Mouse (Mus musculus) T-helper 17 cell (primary cell): ENCODE data around the gene Slco1a5.

Source experiments
- in situ Hi-C, 2 experiments: fragments of 300-600 bp; cut with MboI, MseI; formaldehyde crosslinking; loops; 1 replicate in 1 of 2; 2 replicates in 1 of 2; pipeline ENCODE4 v1.15.1; 2025; ENCODE audit warnings: high pct_unique_total_duplicates in 2 of 2

Gene Slco1a5

DNA sequence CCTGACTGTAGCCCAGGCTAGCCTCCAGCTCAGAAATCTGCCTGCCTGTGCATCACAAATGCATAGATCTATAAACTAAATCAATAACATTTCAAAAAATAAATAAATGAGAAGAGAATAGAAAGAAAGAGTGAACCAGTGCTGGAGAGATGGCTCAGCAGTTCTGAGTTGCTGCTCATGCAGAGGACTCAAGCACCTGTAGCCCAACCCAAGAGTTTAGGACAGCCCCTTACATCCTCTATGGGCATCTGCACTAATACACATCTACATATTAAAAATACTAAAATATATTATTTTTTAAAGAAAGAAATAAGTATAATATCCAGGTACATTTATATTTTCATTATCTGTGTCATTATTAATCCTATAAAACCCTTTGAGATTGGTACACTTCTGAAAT lies 17.7 kb downstream of the Slco1a5 start:
- in situ Hi-C loops, result no loop called here

GRCm38 (mm10) chr6:142298098-142298497 lies 24.7 kb downstream of the Slco1a5 start, which contains the start of gene Iapp:
Iapp (plus strand) TSS chr6:142298423.
- in situ Hi-C loops, result no loop called here

DNA sequence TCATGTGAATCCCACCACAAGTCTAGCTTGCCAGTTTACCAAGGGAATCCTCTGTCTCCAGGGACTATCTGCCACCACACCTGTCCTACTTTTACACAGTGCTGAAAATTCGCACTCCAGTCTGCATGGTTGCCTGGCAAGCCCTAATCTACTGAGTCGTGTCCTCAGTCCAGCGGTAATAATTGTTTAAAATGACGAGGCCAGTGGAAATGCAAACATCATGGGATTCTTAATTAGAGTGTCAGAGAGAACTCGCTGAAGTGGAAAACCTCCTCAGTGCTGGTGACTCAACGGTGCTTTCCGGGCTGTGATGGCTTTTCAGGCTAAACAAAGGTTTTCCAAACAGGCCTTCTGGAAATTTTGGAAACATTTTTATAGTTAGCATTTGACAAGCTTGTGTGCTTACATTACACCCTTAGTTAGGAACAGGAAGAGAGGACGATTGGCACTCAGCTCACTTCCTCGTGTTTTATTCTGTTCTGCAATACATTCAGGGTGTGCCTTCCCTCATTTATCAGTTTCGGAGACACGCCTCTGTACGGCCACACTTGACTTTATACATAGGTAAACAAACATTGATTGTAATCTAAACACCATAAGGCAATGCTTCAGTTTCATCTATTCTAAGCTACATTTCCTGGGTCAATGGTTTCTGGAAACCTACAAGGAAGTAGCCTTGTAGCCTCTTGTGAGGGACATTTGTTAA lies 33.2 kb downstream of the Slco1a5 start:
- in situ Hi-C loops, result no loop called here

DNA sequence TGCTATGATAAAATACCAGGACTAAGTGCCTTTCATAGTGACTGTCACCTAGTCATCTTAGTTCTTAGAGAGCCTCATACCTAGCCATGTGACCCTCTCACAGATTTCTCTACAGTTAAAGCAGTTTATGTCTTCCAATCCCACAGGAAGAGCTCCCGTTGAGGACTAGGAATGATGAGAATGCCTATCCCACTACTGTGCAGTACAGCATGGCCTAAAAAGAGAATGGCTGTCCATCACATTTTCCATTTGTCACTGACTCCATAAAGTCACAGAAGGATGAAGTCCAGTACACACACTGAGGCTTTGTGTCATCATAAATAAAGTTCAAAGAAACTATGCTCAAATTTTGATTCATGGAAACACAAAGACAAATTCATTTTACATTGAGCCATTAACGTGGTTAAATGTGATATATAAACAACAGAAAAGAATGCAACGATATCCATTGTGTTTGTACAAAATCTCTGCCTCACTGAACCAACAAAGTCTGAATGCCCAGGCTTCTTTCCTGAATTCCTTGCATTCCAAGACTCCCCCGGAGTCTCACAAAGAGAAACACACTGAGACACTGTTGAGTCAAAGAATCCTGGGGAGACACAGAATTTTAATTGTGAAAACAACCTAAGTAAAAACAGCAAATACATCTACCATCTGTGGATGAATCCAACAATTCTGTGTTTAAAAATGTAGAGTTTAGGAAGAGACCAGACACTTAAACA lies 46.9 kb downstream of the Slco1a5 start:
- in situ Hi-C loops, result no loop called here

DNA sequence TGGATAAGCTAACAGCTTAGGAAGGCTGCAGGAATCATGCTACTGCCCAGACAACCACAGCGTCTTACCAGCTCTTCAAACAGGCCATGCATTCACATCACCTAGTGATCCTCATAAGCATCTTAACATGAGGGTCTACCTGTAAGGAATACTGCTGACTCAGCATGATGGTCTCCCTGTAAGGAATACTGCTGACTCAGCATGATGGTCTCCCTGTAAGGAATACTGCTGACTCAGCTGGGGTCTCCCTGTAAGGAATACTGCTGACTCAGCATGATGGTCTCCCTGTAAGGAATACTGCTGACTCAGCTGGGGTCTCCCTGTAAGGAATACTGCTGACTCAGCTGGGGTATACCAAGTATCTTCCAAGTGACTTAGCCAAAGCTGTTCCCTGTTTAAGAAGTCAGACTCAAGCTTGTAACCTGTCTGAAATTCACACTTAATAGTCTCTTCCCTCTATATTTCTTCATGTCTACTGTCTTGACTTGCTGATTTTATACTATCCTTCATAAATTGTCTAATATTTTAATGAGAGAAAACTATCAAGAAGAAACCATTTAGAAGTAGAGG lies 72.0 kb downstream of the Slco1a5 start:
- in situ Hi-C loops, result loop anchor here in 1 of 2 experiments (10.0 kb wide), 1 partner anchor 1866 kb away; no protein-coding TSS in a partner anchor

DNA sequence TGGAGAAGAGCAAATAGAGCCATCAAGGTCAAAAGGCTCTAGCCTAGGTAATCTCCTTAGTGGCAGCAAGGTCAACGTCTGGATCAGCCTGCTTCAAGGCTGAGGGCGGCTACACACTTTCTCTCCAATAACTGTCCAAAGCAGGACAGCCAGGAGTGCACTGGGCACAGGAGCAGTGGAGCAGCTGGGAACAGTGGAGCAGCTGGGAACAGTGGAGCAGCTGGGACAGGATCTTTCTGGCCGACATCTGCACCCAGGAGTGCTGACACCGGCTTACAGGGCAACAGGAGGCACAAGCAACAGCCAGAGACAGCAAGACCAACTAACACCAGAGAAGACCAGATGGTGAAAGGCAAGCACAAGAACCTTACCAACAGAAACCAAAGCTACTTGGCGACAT lies 77.7 kb downstream of the Slco1a5 start:
- in situ Hi-C loops, result no loop called here

DNA sequence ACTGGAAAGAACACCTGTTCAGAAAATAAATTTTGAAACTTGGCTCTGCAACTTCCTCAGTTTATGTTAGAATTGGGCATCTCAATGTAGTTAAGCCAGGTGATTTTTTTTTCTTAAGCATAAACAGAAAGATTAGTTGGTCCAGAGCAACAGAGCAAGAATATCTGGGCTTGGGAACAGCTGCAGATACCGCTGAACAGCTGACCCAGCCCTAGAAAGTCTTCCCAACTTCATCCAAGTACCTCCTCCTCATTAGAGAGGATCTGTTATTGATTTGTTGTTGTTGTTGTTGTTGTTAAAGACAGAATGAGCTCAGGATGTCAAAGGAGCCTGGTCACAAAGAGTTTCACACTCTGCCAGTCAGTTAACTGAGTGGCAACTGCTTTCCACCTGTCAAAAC lies 83.3 kb downstream of the Slco1a5 start:
- in situ Hi-C loops, result no loop called here

- in situ Hi-C loops, result no loop called here
Observed at GRCm38 (mm10) chr6:142220138-142220537, 102.6 kb downstream of the Slco1a5 start.

DNA sequence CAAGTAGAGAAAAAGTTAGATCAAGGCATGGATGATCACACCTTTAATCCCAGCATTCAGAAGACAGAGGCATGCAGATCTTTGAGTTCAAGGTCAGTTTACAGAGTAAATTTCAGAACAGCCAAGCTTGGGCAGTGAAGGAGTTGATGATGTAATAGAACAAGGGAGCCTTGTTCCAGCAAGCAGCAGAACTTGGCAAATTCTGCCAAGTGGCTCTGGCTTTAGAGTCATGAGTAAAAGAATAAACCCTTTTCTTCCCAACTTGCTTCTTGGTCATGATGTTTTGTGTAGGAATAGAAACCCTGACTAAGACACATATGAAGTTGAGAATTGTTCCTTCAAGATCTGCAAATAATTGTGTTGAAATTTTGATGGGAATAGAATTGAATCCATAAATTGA lies 111.0 kb downstream of the Slco1a5 start:
- in situ Hi-C loops, result no loop called here

- in situ Hi-C loops, result loop anchor here in 1 of 2 experiments (10.0 kb wide), 1 partner anchor 1125 kb away; no protein-coding TSS in a partner anchor
Observed at GRCm38 (mm10) chr6:142209749-142210148, 113.0 kb downstream of the Slco1a5 start.

GRCm38 (mm10) chr6:142208421-142208820 lies 114.4 kb downstream of the Slco1a5 start, which contains the start of gene Slco1a6:
Slco1a6 (minus strand) TSS chr6:142208521.
- in situ Hi-C loops, result loop anchor here in 1 of 2 experiments (10.0 kb wide), 1 partner anchor 1126 kb away; no protein-coding TSS in a partner anchor

DNA sequence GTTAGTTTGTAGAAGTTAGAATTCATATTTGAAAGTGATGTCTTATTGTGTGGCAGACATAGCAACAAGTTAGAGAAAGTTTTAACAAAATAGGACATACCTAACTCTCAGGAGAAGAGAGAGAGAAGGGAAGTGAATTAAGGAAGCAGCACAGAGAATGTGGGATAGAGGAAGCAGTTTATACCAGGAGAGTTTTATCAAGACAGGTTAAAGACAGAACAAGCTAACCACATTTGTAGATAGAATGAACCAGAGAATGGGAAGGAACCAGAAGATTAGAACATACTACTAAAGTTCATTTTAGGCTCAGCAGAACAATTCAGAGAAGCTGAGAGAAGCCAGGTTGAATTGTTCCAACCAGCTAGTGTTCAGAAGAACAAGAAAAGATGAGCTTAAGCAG lies 122.3 kb downstream of the Slco1a5 start:
- in situ Hi-C loops, result loop anchor here in 1 of 2 experiments (10.0 kb wide), 1 partner anchor 1134 kb away; no protein-coding TSS in a partner anchor

DNA sequence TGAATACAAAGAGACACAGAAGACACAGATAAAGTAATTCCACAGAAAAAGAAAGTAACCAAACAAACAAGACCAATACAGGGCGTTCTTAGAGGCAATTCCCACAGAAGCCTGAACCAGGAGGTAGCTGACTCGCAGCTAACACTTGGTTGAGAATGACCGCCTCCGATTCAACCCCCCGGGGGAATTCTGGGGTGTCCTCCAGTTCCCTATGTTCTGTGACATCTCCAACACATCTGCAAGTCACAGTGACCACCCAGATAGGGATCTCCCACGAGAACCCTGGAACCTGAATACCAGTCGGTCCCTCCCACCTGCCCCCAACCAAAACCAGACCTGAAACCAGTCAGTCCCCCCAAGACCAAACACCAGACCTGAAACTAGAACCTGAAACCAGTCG lies 128.5 kb downstream of the Slco1a5 start:
- in situ Hi-C loops, result loop anchor here in 1 of 2 experiments (10.0 kb wide), 1 partner anchor 241 kb away; no protein-coding TSS in a partner anchor

- in situ Hi-C loops, result loop anchor here in 1 of 2 experiments (10.0 kb wide), 1 partner anchor 243 kb away; no protein-coding TSS in a partner anchor
Observed at GRCm38 (mm10) chr6:142191962-142192361, 130.8 kb downstream of the Slco1a5 start.

DNA sequence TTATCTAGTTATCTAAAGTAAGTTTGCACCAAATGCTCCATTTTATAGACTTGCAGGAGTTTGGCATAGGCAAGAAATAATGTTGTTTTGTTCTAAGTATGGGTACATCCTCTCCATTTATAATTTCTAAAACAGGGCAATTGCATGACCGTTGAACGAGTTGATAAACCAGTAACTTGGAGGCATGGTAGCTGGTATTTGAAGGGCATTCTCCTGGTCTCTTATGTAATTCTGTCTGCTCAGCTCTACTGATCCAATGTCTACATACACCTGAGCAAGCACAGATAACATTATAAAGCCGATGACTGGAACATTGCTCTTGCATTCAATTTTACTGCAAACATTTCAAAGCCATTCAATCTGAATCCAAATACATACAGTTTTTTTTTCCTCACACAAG lies 135.4 kb downstream of the Slco1a5 start:
- in situ Hi-C loops, result no loop called here

GRCm38 (mm10) chr6:142185868-142186415 lies 136.8 kb downstream of the Slco1a5 start:
- in situ Hi-C loops, result no loop called here
